Mouse (Mus musculus): ENCODE data around the gene Nsdhl.

DNA sequence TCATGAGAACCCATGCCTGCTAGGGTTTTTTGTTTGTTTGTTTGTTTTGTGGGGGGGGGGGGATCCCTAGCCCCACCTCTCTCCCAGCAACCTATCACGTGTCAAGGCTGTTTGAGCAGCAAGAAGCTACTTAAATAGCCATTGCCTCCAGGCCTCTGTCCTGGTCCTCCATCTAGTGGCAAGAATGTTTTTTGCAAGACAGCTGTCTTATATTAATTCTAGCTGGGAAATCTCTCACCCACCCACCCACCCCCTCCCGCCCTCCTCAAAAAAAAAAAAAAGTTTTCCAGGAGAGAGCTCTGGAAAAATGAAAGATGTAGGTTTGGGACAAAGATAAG lies 10.0 kb upstream of the Nsdhl start:
- TF ChIP-seq CTCF (IDR thresholded peaks at IDR 0.05) (peak; percentile 53), POLR2A (IDR thresholded peaks at IDR 0.05; ENCODE audit: insufficient read depth, low read depth, low read length) (no peak)
